Mouse (Mus musculus): Measurements from ENCODE around the gene Pip4k2b.

DNA sequence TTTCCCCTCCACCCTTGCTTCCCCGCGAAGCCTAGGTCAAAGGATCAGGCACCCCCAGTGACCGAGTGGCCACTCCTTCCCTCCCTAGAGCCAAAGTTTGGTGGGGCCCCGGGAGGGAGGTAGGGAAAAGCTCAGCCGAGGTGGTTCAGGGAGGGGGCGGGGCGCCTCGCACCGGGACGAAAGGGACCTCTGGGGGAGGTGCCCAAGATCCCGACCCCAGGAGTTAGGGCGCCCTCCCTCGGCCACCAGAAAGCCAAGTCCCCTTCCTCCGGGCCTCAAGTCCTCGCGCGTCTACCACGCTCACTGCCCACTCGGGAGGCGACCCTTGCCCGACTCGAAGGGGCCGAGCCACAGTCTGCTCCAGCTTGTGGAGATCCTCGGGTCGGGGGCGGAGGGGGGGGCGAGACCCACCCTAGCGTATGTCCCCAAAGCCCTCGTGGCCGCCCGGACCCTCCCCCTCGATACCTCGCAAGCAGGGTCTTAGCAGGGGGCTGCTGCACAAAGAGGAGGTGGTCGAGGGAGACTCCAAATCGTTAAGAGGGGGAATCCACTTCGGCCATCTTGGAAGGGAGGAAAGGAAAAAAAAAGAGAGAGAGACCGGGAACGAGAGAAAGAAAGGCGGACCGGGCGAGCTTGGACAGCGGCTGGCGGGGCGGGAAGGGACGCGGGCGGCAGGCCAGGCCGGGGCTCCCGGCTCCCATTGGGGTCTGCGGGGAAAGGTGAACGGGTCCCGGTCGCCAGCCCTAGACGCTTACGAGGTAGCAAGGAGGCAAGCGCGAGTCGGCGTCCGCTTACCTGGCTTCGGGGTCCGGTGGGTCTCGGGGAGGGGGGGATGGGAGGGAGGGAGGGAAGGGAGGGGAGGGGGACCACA lies 45.5 kb downstream of the Pip4k2b start:
- peak; percentile 74 for TF ChIP-seq CTCF (IDR thresholded peaks at IDR 0.05)
- no peak for TF ChIP-seq EP300 (IDR thresholded peaks at IDR 0.05)

All from lung, postnatal 0 days (tissue).